Mouse (Mus musculus) lung, postnatal 0 days (tissue): ENCODE measurements around the gene Kbtbd3.

Source experiments
- CTCF ChIP-seq: IDR thresholded peaks from 2 replicates; pipeline ENCODE4 v1.5.1; 2016; ENCODE audit warnings: antibody characterized with exemption, mild to moderate bottlenecking
- EP300 ChIP-seq: IDR thresholded peaks from 2 replicates; pipeline ENCODE4 v1.6.1; 2016; ENCODE audit warnings: antibody characterized with exemption, mild to moderate bottlenecking, control low read depth

GRCm38 (mm10) chr9:4283850-4284249, 25.8 kb upstream of the Kbtbd3 start:
- TF ChIP-seq CTCF, result no peak
- TF ChIP-seq EP300, result no peak
